Mouse (Mus musculus) liver (tissue): ENCODE data around the gene D430041D05Rik.

Experiments used
- DNase-seq: peaks from one replicate; pipeline ENCODE4 v3.0.0-alpha.2; 2020; ENCODE audit warnings: mixed read lengths

D430041D05Rik gene

DNA sequence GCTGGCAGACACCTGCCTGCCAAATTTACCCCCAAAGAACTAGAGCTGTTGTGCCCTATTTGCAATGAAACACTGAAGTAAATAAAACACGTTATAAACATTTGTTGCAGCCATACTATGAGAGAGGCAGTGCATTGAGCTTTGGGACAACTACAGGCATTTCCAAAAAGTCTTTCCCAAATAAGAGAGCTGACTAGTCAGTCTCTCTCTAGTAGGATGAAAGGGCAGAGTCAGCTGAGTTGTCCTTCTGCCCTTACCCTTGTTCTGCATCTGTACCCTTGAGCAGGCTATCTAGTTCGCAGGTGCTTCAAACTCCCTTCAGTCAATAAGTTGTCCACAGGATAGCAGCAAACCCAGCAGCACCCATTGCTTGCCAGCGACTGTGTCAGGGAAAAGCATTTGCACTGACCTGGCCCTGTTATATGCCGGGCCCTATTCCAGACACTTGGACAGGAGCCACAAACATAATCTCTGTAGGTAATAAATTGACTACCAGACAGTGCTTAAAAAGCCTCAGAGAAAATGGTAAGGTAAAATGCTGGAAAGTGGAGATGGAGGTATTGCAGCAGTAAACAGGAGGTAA is at the start of gene D430041D05Rik:
Gene D430041D05Rik (minus strand): TSS at position 51 of the 583 bp plus-strand sequence.
- DNase-seq: no peak

DNA sequence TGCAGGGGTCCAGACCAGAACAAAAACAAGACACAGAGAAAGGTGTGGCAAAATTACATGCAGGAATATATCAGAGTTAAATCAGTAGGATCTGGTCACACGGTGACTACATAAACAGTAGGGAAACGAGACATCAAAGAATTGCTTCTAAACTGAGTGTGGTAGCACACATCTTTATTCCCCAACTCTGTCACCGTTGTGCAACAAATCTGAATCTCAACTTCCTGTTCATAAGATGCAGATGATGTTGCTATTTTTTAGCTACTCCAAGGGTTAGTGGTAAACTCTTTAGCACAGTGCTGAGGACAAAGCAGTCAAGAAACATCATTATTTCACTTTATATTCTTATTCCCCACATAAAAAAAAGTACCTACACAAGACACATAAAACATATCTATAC is 49.2 kb upstream of the D430041D05Rik start:
- no peak for DNase-seq

DNA sequence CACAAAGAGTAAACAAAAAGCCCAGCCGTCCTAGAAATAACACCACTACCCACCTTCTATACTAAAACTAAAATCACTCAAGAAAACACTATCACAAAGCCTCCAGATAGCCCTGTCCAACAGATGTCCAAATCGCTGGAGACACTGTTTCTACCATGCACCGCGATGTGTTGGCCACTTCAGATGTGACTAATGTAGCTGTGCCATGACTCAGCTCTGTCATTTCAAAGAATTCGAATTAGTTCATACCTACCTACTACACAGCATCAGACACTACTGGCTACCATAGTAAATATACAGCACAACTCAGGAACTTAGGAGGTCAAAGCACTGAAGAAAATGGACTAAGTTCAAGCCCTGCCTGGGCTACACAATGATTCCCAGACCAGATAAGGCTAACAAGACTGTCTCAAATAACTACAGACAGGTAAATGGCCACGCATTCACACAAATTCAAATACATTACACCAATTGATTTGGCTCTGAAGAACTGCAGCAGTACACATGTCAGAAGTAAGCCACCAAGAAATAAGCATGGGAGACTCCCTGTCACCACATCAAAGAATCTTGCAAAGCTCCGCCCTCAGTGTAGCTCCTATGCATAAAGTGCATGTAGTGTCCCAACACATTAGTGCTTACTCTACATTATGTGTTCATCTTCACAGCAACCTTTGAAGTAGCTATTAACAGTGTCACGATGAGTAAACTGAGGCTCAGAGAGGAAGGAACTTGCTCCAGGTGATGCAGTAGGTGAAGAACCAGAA is 47.9 kb upstream of the D430041D05Rik start:
- no peak for DNase-seq

DNA sequence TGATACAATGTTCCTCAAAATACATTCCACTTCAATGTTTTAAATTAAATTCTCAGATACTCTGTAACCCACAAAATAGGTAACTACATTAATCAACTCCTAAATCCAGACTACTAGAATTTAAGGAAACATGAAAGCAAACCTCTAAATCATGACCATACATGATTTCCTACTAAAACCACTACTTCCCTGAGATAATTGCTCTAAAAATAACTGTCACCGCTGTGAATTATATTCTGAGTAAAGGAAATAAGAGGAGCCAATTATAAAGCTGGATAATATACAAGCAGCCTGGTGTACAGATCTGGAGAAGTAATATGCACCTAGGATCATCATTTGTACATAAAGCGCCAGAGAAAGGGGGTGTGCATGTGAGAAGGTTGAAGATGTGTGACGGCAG is 46.3 kb upstream of the D430041D05Rik start:
- no peak for DNase-seq

GRCm38 (mm10) chr2:104450685-104451084 is 39.9 kb upstream of the D430041D05Rik start:
- no peak for DNase-seq

- DNase-seq: no peak
Measured at GRCm38 (mm10) chr2:104449191-104449590, 38.4 kb upstream of the D430041D05Rik start.

DNA sequence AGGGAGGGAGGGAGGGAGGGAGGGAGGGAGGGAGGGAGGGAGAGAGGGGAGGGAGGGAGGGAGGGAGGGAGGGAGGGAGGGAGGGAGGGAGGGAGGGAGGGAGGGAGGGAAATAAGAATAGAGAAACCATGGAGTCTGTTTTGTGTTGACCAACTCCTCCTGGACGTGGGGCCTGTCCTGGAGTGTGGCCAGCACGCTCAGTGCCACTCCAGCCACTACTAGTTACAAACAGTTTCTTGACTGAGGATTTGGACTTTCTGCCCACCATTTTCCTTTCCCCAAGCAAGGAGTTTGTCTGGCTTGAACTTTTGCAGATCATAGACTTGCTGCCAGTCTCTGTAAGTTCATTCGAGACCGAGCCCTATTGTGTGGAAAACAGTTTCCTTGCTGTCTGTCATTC is 37.4 kb upstream of the D430041D05Rik start:
- DNase-seq: no peak

DNA sequence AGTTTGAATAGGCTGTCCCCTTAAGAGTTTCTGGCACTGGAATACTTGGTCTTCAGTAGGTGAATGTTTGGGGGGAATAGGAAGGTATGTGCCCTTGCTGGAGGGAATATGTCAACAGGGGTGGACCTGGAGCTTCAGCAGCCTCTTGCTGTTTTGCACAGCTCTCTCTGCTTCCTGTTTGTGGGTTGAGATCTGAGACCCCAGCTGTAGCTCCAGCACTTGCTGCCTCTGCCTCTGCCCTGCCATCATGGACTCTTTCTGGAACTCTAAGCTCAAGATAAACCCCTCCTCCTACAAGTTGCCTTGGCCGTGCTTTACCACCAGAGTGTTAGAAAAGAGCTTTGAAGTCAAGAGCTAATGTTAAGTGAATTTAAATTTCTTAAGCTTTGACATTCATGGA is 35.2 kb upstream of the D430041D05Rik start:
- DNase-seq: no peak

DNA sequence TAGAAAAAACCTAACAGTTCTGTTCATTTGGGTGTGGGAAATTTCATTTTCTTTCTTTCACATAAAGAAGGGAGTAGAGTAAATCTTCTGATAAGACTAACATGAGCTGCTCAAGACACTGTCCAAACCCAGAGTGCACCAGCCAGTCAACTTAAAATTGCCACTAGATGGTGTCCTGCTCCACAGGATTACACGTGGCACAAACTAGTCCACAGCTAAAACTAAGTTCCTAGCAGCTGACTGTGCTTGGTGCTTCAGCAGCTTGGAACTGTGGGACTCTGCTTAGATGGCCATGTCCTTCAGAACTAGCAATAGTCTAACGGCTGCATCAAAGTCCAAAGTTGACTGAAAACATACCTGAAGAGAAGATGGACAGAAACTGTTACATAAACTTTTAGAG is 34.0 kb upstream of the D430041D05Rik start:
- peak; percentile 51 for DNase-seq

GRCm38 (mm10) chr2:104442341-104442740 is 31.5 kb upstream of the D430041D05Rik start:
- no peak for DNase-seq

DNA sequence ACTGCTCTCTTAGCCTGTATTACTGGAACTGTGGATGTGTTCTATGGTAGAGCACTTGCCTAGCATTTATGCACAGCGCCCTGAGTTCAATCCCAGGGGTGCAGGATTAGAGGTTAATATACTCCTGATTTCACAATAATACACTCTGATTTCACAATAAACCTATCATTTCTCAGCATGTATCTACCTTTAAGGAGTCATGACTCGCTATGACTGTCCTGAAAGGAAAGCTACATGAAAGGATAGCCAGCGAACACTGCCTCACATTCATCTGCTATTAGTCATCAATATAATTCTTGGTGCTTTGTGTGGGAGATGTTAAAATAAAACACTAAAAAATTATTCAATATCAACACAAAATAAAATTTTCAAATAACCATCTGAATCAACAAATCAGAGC is 25.4 kb upstream of the D430041D05Rik start:
- DNase-seq: no peak

- DNase-seq: no peak
Measured at GRCm38 (mm10) chr2:104431067-104431466, 20.3 kb upstream of the D430041D05Rik start.

GRCm38 (mm10) chr2:104430566-104430965 is 19.8 kb upstream of the D430041D05Rik start:
- no peak for DNase-seq

DNA sequence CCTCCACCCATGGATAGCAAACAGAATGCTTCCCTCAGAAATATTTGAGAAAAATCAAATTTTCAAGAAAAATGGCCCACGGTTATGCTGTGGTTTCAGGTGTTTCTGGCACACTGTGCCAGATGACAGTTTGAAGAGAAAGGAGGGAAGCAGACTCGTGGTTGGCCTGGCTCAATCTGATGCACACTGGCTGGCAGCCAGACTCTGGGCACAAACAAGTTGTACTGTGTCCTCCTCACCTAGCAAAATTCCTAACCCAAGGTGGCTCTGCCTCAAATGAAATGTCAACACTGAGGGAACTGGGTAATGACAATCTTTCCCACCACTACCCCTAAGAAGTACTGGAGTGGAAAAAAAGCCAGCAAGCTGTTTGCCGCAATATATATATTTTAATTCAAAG is 15.3 kb upstream of the D430041D05Rik start:
- no peak for DNase-seq

GRCm38 (mm10) chr2:104422230-104422629 is 11.4 kb upstream of the D430041D05Rik start:
- DNase-seq: no peak

DNA sequence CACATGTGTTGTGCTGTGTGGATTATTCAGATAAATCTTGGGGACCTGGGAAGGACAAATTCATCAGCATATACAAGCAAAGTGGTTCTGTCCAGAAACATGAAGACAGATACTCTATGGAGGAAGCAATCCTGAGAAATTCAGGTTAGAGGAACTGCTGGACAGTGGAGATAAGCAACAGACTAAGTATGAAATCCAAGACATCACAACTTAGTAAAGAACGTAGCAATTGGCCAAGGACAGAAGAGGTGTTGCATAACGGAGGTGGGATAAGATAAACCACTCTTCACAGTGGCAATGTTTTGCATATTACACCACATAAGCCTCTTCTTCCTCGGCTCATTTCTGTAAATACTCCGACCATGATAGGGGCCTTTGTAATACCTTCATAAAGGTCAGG is 10.0 kb upstream of the D430041D05Rik start:
- DNase-seq: no peak

DNA sequence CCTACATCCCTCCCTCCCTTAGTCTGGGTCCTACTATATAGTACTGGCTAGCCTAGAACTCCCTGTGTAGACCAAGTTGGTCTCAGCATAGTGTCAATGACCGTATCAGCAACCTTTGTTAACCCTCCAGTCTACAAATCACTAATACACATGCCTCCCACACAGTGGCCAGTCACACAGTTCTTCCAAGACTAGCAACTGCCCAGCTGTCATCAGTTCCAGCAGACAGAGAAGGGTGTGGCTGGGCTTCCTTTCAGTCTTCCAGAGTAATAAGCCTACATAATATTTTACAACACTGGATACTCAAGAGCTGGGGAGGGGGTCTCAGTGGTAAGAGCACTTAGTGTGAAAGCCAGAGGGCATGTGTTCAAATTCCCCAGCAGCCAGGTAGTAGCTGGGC is 9.2 kb upstream of the D430041D05Rik start:
- no peak for DNase-seq

GRCm38 (mm10) chr2:104419411-104419810 is 8.6 kb upstream of the D430041D05Rik start:
- DNase-seq: no peak

GRCm38 (mm10) chr2:104413011-104413410 is 2.2 kb upstream of the D430041D05Rik start:
- DNase-seq: no peak

GRCm38 (mm10) chr2:104412496-104412895 is 1.7 kb upstream of the D430041D05Rik start:
- DNase-seq: no peak

GRCm38 (mm10) chr2:104411806-104412205 is 993 bp upstream of the D430041D05Rik start:
- no peak for DNase-seq

- DNase-seq: peak; percentile 11
Measured at GRCm38 (mm10) chr2:104409851-104410821, 677 bp downstream of the D430041D05Rik start.

GRCm38 (mm10) chr2:104408351-104408750 is 2.5 kb downstream of the D430041D05Rik start:
- DNase-seq: no peak
